ENCODE assay signal across 18 mouse cellular contexts in genomic region chr9:64014801-64015200, GRCm38 (mm10). TPM values are rescaled to one million over a fixed set of nuclear protein-coding genes. Genes with fewer than 3 reads are reported as not detected.
DNase-seq lines count a peak whose midpoint lies in the region; ATAC-seq and TF ChIP-seq lines count a peak whose summit lies in the region.
"Had no signal": no experiment of that assay in that cellular context is flagged by ENCODE, and none has a peak within 500 bp of the region (broad histone marks: within the 10 kb centered on the region; RNA-seq: fewer than 3 reads in every experiment).

No protein-coding gene starts in this region.

- peak overlapping the region; percentile 98 for H3K4me2 ChIP-seq in heart, embryonic 13.5 days
- H3K4me2 ChIP-seq in limb, embryonic 13.5 days (replicated peaks), result no peak overlapping the region
- H3K4me2 ChIP-seq in intestine, embryonic 16.5 days (ENCODE audit: low read depth, low read length), result peak overlapping the region; percentile 10; the same call in 1 of the 2 replicates
- H3K4me2 ChIP-seq: liver, embryonic 15.5 days had no signal

- 51% methylated on average over 6 of the region's 6 CpGs for WGBS in heart, embryonic 13.5 days
- 65% methylated on average over 6 of the region's 6 CpGs for WGBS in limb, embryonic 13.5 days
- WGBS in limb, embryonic 10.5 days, result 80% methylated on average over 6 of the region's 6 CpGs
- 42% methylated on average over 6 of the region's 6 CpGs for WGBS in intestine, embryonic 16.5 days

- H3K9me3 ChIP-seq in heart, embryonic 13.5 days, result peaks cover 9% of the 10 kb centered on the region
- peaks cover 14% of the 10 kb centered on the region for H3K9me3 ChIP-seq in limb, embryonic 13.5 days
- peaks cover 8% of the 10 kb centered on the region; the same call in 1 of the 2 replicates for H3K9me3 ChIP-seq in limb, embryonic 10.5 days (replicated peaks)
- H3K9me3 ChIP-seq in ES-E14 (ENCODE audit: control insufficient read depth, insufficient read depth, low read depth, low read length), result no peaks in the 10 kb centered on the region
- H3K9me3 ChIP-seq in intestine, embryonic 16.5 days (ENCODE audit: control insufficient read depth, low read length), result peaks cover 6% of the 10 kb centered on the region; the same call in 1 of the 2 replicates

- peaks cover 81% of the 10 kb centered on the region for H3K36me3 ChIP-seq in heart, embryonic 13.5 days
- peaks cover 54% of the 10 kb centered on the region for H3K36me3 ChIP-seq in limb, embryonic 13.5 days
- H3K36me3 ChIP-seq in limb, embryonic 10.5 days, result peaks cover 77% of the 10 kb centered on the region
- H3K36me3 ChIP-seq in ES-E14 (ENCODE audit: control insufficient read depth, insufficient read depth, low read length, poor library complexity, severe bottlenecking), result no peaks in the 10 kb centered on the region
- peaks cover 23% of the 10 kb centered on the region for H3K36me3 ChIP-seq in intestine, embryonic 16.5 days (ENCODE audit: control insufficient read depth, insufficient read depth, low read length)

- in situ Hi-C loops in ES-E14 (cut with MboI; ENCODE audit: low sequenced_read_pairs in 2 of 2, unreplicated experiment in 2 of 2), result no loop called here

- DNase-seq in heart, adult 9 months (ENCODE audit: low spot score in 2 of 2), result no peak
- DNase-seq in limb, embryonic 10.5 days (ENCODE audit: low spot score), result no peak
- DNase-seq in ES-E14 (ENCODE audit: low read depth, low spot score), result no peak
- DNase-seq in lung, postnatal 4 days, result no peak
- DNase-seq: adrenal gland, adult 8-10 months; cerebellum, adult 18-20 months; cerebellum, postnatal 36 days; gastrocnemius, postnatal 10 days; heart, adult 2 months; kidney, adult 9 months; layer of hippocampus, postnatal 36 days; spleen, adult 18-20 months had no signal

- peak overlapping the region; percentile 93 for H3K4me3 ChIP-seq in heart, embryonic 13.5 days
- no peak overlapping the region for H3K4me3 ChIP-seq in limb, embryonic 13.5 days
- H3K4me3 ChIP-seq in limb, embryonic 10.5 days, result no peak overlapping the region
- H3K4me3 ChIP-seq in ES-E14 (ENCODE audit: insufficient read depth in 1 of 2, low read depth in 1 of 2, low read length in 2 of 2, poor library complexity in 1 of 2, severe bottlenecking in 1 of 2), result no peak overlapping the region
- no peak overlapping the region for H3K4me3 ChIP-seq in intestine, embryonic 16.5 days (ENCODE audit: low read length)
- H3K4me3 ChIP-seq: heart, adult 2 months; liver, embryonic 15.5 days had no signal

- peak overlapping the region; percentile 63 for H3K27ac ChIP-seq in heart, embryonic 13.5 days (replicated peaks)
- H3K27ac ChIP-seq in limb, embryonic 13.5 days, result no peak overlapping the region
- H3K27ac ChIP-seq in limb, embryonic 10.5 days, result no peak overlapping the region
- H3K27ac ChIP-seq in ES-E14 (ENCODE audit: insufficient read depth, low read depth, low read length, poor library complexity, severe bottlenecking), result no peak overlapping the region
- H3K27ac ChIP-seq in intestine, embryonic 16.5 days (ENCODE audit: low read length), result peak overlapping the region; percentile 74
- H3K27ac ChIP-seq: heart, adult 2 months; liver, embryonic 15.5 days had no signal

- H3K4me1 ChIP-seq in heart, embryonic 13.5 days, result peaks cover 64% of the 10 kb centered on the region
- peaks cover 55% of the 10 kb centered on the region for H3K4me1 ChIP-seq in limb, embryonic 13.5 days
- H3K4me1 ChIP-seq in limb, embryonic 10.5 days, result peaks cover 54% of the 10 kb centered on the region
- peaks cover 5 to 17% of the 10 kb centered on the region in 2 experiments; a peak in 3 of 4 replicates for H3K4me1 ChIP-seq in ES-E14 (ENCODE audit: control insufficient read depth in 2 of 2, insufficient read depth in 2 of 2, low read length in 2 of 2, poor library complexity in 1 of 2)
- H3K4me1 ChIP-seq in intestine, embryonic 16.5 days (ENCODE audit: control insufficient read depth, insufficient read depth, low read length), result peaks cover 40% of the 10 kb centered on the region

- no peaks in the 10 kb centered on the region for H3K27me3 ChIP-seq in heart, embryonic 13.5 days (replicated peaks)
- H3K27me3 ChIP-seq in limb, embryonic 13.5 days, result no peaks in the 10 kb centered on the region
- no peaks in the 10 kb centered on the region for H3K27me3 ChIP-seq in limb, embryonic 10.5 days (ENCODE audit: low read depth, poor library complexity, severe bottlenecking)
- H3K27me3 ChIP-seq in intestine, embryonic 16.5 days (replicated peaks; ENCODE audit: control insufficient read depth, insufficient read depth, low read length), result no peaks in the 10 kb centered on the region

- peak overlapping the region; percentile 100 for H3K9ac ChIP-seq in heart, embryonic 13.5 days
- peak overlapping the region; percentile 3; the same call in 1 of the 2 replicates for H3K9ac ChIP-seq in limb, embryonic 13.5 days
- H3K9ac ChIP-seq in ES-E14 (ENCODE audit: insufficient read depth, low read depth, low read length, poor library complexity, severe bottlenecking), result no peak overlapping the region
- H3K9ac ChIP-seq in intestine, embryonic 16.5 days (ENCODE audit: low read depth, low read length), result peak overlapping the region; percentile 34
- H3K9ac ChIP-seq: liver, embryonic 15.5 days had no signal

- ATAC-seq in heart, embryonic 13.5 days (ENCODE audit: extremely low read depth, insufficient number of reproducible peaks, low FRiP score, low TSS enrichment), result no peak
- ATAC-seq in limb, embryonic 13.5 days (ENCODE audit: low FRiP score, low read depth), result no peak
- ATAC-seq in intestine, embryonic 16.5 days, result no peak
- ATAC-seq: CD4-positive, CD25-positive, alpha-beta regulatory T cell, adult 4 months; hindbrain, embryonic 16.5 days had no signal

TF ChIP-seq in ES-E14, 5 proteins besides CTCF, POLR2A, EP300 and RAD21:
- TF ChIP-seq MAFK (IDR thresholded peaks at IDR 0.05; ENCODE audit: insufficient read depth, low read depth, low read length) (no peak), ZNF384 (IDR thresholded peaks at IDR 0.05; ENCODE audit: low read depth, low read length) (peak; percentile 51; the same call in 1 of the 2 replicates)

RNA-seq across cellular contexts. Expression of gene Smad6, which starts 7.1 kb away (rescaled TPM):
- polyA plus RNA-seq in heart, embryonic 13.5 days (2015; fragmentation: Nextera tagmentation; extraction: Ambion mirVana), result 18.5 and 19.3 TPM in 2 replicates
- polyA plus RNA-seq in limb, embryonic 13.5 days (2015; fragmentation: Nextera tagmentation; extraction: Ambion mirVana), result 10.8 and 11.0 TPM in 2 replicates
- 10.9 and 11.4 TPM in 2 replicates for polyA plus RNA-seq in limb, embryonic 10.5 days (2016; fragmentation: Nextera tagmentation; extraction: Ambion mirVana)
- 6.8 and 8.7 TPM in 2 replicates for total RNA-seq in ES-E14 (2012; rRNA removed)
- polyA plus RNA-seq in intestine, embryonic 16.5 days (2015; fragmentation: Nextera tagmentation; extraction: Ambion mirVana), result 3.9 and 8.1 TPM in 2 replicates

Comparison
In these comparisons a context has a peak if more than half of its experiments do, and no peak if none do; other contexts are left out.
1. H3K27ac ChIP-seq: peak in heart, embryonic 13.5 days (single experiment) and intestine, embryonic 16.5 days (single experiment); none in limb, embryonic 13.5 days (single experiment), limb, embryonic 10.5 days (single experiment) and ES-E14 (single experiment).